Mouse (Mus musculus) hindbrain, postnatal 0 days (tissue): ENCODE results near the gene Nlrp10. TPM values are rescaled to one million over a fixed set of nuclear protein-coding genes. Genes with fewer than 3 reads are reported as not detected.

ENCODE experiments used
- ATAC-seq: fragments of 200-750 bp; cut with Nextera tagmentation; 2 replicates; pipeline ENCODE4 v1.8.0; 2017; ENCODE audit warnings: mild to moderate bottlenecking, moderate TSS enrichment, moderate library complexity
- DNase-seq: peaks from one replicate; pipeline ENCODE4 v3.0.0-alpha.2; 2015; ENCODE audit warnings: low spot score
- H3K27ac ChIP-seq: fragments of 300-500 bp; sonication (generic); 2 replicates; pipeline ENCODE4 v1.5.1; 2014; ENCODE audit warnings: mild to moderate bottlenecking
- H3K27me3 ChIP-seq: fragments of 300-500 bp; sonication (generic); 2 replicates; pipeline ENCODE4 v1.6.1; 2014; ENCODE audit warnings: low read length, mixed read lengths; ENCODE audit not compliant: insufficient read depth
- H3K36me3 ChIP-seq: fragments of 300-500 bp; sonication (generic); 2 replicates; pipeline ENCODE4 v1.6.1; 2014; ENCODE audit warnings: low read length, mixed read lengths; ENCODE audit not compliant: insufficient read depth
- H3K4me1 ChIP-seq: fragments of 300-500 bp; sonication (generic); 2 replicates; pipeline ENCODE4 v1.6.1; 2014; ENCODE audit warnings: antibody characterized with exemption, low read length, mixed read lengths; ENCODE audit not compliant: insufficient read depth
- H3K4me2 ChIP-seq: fragments of 300-500 bp; sonication (generic); 2 replicates; pipeline ENCODE4 v1.6.1; 2014; ENCODE audit warnings: low read depth, mild to moderate bottlenecking, low read length, moderate library complexity, mixed read lengths
- H3K4me3 ChIP-seq: fragments of 300-500 bp; sonication (generic); 2 replicates; pipeline ENCODE4 v1.5.1; 2014; ENCODE audit warnings: low read length
- H3K9ac ChIP-seq: fragments of 300-500 bp; sonication (generic); replicated peaks from 2 replicates; pipeline ENCODE4 v1.6.1; 2014; ENCODE audit warnings: mild to moderate bottlenecking, low read length, moderate library complexity, mixed read lengths
- H3K9me3 ChIP-seq: fragments of 300-500 bp; sonication (generic); 2 replicates; pipeline ENCODE4 v1.6.1; 2016; ENCODE audit warnings: low read length, mixed read lengths
- CTCF ChIP-seq: IDR thresholded peaks from 2 replicates; pipeline ENCODE4 v1.5.1; 2016; ENCODE audit warnings: antibody characterized with exemption, control low read depth, low read depth
- WGBS: fragments of 180-500 bp; shearing (Covaris S2); extraction: QIAGEN DNeasy Blood & Tissue Kit; methylation state at CpG from one replicate; pipeline ENCODE4 v1.1.7; 2014; 5-methylcytosine and 5-hydroxymethylcytosine counted together
- polyA plus RNA-seq: library from polyadenylated mRNA; unstranded; fragments of >200 nt; fragmentation: Nextera tagmentation; extraction: Ambion mirVana; gene quantifications from 2 replicates; pipeline ENCODE4 v1.2.1, GENCODE M21; 2015
- total RNA-seq: library from RNA; depleted of rRNA; stranded (reverse); fragments of >200 nt; gene quantifications from 2 replicates; pipeline ENCODE4 v1.2.3, GENCODE M21; 2014; rRNA removed

Nlrp10 gene
- total RNA-seq, result not detected in 2 replicates
- 0.08 TPM in 1 of 2 replicates, not detected in the other for polyA plus RNA-seq

DNA sequence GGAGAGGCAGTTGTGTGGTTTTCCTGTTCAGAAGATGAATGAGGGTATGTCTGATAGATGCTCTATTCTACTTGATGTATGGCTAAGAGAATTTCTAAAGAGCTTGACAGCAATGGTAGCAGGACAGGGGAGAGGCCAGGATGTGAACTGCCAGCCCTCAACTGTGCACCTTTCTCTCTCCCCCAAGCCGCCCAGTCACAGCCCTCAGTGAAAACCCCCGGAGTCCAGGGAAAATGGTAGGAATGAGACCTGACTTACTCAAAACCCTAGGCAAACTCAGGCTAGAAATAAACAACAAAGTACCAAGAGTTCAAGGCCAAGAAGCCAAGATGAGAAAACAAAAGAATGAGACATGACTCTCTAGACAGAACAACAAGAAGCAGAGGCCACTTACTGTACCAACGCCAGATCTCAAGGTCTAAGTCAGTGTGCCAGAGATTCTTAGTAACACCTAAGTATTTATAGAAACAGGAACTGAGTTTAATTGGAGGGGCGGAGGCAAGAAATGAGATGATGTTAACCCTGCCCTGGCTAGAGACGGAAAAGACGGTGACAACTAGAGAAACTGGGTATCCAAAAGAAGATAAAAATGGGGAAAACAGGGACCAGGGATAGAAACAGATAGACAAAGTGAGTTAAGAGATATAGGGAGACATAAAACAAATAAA, at the start of gene Nlrp10:
Nlrp10 (minus strand) TSS at position 453 of the 668 bp plus-strand sequence.
- Histone ChIP-seq H3K9me3 (no peaks in the 10 kb centered on the region), H3K27ac (no peak within 1 kb of the TSS), H3K4me2 (no peak within 1 kb of the TSS), H3K27me3 (no peaks in the 10 kb centered on the region), H3K36me3 (no peaks in the 10 kb centered on the region), H3K4me1 (no peaks in the 10 kb centered on the region), H3K4me3 (no peak within 1 kb of the TSS), H3K9ac (no peak within 1 kb of the TSS)
- ATAC-seq (no peak), DNase-seq (no peak)
- TF ChIP-seq CTCF, result no peak
- 83% methylated on average over 6 of the region's 6 CpGs for WGBS

DNA sequence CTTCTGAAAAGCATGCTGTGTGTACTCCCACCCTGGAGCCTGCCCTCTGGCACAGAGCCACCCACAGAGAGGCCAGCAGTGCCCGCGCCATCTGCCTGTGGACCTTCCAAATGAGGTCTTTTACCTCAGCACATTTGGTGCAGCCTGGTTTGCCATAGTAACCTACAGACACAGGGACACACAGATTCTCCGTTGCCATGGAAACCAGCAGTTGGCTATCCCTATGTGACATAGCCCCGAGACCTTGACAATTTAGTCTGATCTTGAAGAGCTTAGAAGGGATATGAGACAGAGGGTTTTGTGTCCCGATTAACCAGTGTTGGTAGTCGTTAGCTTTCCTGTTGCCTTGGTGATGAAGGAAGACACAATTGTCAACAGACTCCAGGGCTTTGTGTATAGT, 42.3 kb upstream of the Nlrp10 start:
- H3K36me3 ChIP-seq, result no peaks in the 10 kb centered on the region
- no peak overlapping the region for H3K4me2 ChIP-seq
- peak overlapping the region; percentile 33 for H3K27ac ChIP-seq
- ATAC-seq (peak; percentile 92), DNase-seq (peak; percentile 92)
- H3K27me3 ChIP-seq, result no peaks in the 10 kb centered on the region
- H3K4me3 ChIP-seq, result no peak overlapping the region
- H3K4me1 ChIP-seq, result peaks cover 17% of the 10 kb centered on the region
- TF ChIP-seq CTCF, result no peak; the same call in none of the 2 replicates
- 24% methylated on average over 6 of the region's 6 CpGs for WGBS
- no peaks in the 10 kb centered on the region for H3K9me3 ChIP-seq
- H3K9ac ChIP-seq, result no peak overlapping the region

DNA sequence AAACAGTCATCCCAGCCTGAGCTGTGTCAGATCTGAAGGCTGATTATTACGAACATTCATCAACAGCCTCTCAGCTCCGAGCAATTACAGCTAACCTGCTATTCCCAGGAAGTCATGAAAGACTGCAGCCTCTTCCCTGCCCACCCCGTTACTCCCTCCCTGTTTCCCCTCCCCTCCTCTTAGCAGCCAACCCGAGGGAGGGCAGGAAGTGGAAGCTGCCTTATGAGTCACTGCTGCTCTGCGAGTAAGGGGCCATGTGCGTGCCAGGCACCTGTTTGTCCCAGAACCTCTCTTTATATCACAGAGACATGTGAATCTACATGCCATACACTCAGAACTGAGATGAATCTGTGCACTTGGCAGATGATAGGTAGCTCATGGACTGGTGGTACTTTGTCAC, 38.2 kb upstream of the Nlrp10 start:
- H3K4me2 ChIP-seq, result no peak overlapping the region
- no peak overlapping the region for H3K4me3 ChIP-seq
- no peaks in the 10 kb centered on the region for H3K27me3 ChIP-seq
- ATAC-seq, result no peak
- no peaks in the 10 kb centered on the region for H3K36me3 ChIP-seq
- DNase-seq, result peak; percentile 15
- H3K27ac ChIP-seq, result no peak overlapping the region
- WGBS, result 53% methylated on average over 6 of the region's 6 CpGs
- H3K9me3 ChIP-seq, result no peaks in the 10 kb centered on the region
- H3K4me1 ChIP-seq, result peaks cover 20% of the 10 kb centered on the region
- no peak for TF ChIP-seq CTCF
- H3K9ac ChIP-seq, result no peak overlapping the region

GRCm38 (mm10) chr7:108966742-108967362, 36.9 kb upstream of the Nlrp10 start:
- Histone ChIP-seq H3K9ac (no peak overlapping the region), H3K27me3 (no peaks in the 10 kb centered on the region), H3K4me1 (peaks cover 9% of the 10 kb centered on the region), H3K27ac (no peak overlapping the region), H3K4me2 (peak overlapping the region; percentile 23; the same call in 1 of the 2 replicates), H3K36me3 (no peaks in the 10 kb centered on the region), H3K9me3 (no peaks in the 10 kb centered on the region), H3K4me3 (no peak overlapping the region)
- ATAC-seq (peak; percentile 71), DNase-seq (peak; percentile 83)
- peak; percentile 93 for TF ChIP-seq CTCF
- whole genome bisulfite sequencing, result 26% methylated on average over 7 of the region's 7 CpGs

DNA sequence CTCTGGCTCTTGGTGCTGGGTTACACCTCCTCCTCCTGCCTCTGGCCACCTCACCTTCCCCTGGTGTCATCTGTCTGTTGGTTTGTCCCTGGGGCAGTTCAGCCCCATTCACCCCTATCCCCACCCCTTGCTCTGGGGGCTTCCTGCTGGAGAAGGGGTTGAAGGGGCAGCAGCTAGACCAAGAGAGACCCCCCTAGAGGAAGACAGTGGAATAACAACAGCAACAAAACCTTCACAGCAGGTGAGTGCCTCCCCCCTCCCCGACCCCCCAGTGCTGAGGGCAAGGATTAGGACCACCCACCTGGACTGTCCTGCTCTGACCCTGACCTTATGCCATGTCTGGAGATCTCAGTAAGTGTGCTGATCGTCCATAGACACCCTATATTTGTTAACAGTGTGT, 36.0 kb upstream of the Nlrp10 start:
- no peaks in the 10 kb centered on the region for H3K9me3 ChIP-seq
- peak; percentile 55 for TF ChIP-seq CTCF
- no peak overlapping the region for H3K4me3 ChIP-seq
- DNase-seq (no peak), ATAC-seq (no peak)
- no peaks in the 10 kb centered on the region for H3K36me3 ChIP-seq
- H3K4me1 ChIP-seq, result peaks cover 4% of the 10 kb centered on the region
- no peak overlapping the region for H3K4me2 ChIP-seq
- H3K27me3 ChIP-seq, result no peaks in the 10 kb centered on the region
- no peak overlapping the region for H3K27ac ChIP-seq
- WGBS, result 29% methylated on average over 2 of the region's 2 CpGs
- no peak overlapping the region for H3K9ac ChIP-seq

DNA sequence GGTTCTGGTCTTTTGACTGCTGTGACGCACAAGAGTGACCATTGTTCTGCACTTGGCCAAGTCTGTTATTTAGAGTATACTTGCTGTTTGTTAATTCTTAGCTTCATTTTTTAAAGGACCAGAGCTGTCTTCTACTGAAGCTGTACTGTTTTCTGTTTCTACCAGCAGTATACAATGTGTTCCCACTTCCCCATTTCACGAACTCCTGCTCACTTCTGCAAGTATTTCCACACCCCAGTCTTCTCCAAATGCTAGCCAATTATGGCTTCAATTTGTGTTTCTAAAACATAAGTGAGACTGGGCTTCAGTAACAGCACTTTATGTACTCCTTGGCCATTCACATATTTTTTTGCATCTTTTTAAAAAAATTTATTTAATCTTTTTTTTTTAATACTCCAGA, 27.8 kb upstream of the Nlrp10 start:
- no peaks in the 10 kb centered on the region for H3K9me3 ChIP-seq
- no peaks in the 10 kb centered on the region for H3K27me3 ChIP-seq
- no peak overlapping the region for H3K4me3 ChIP-seq
- H3K4me1 ChIP-seq, result no peaks in the 10 kb centered on the region
- H3K9ac ChIP-seq, result no peak overlapping the region
- no peaks in the 10 kb centered on the region for H3K36me3 ChIP-seq
- no peak overlapping the region for H3K27ac ChIP-seq
- 73% methylated on average over 2 of the region's 2 CpGs for WGBS
- no peak overlapping the region for H3K4me2 ChIP-seq
- ATAC-seq (no peak), DNase-seq (no peak)
- TF ChIP-seq CTCF, result no peak

- TF ChIP-seq CTCF, result peak; percentile 67
- WGBS, result 67% methylated on average over 4 of the region's 4 CpGs
- no peaks in the 10 kb centered on the region for H3K9me3 ChIP-seq
- H3K4me3 ChIP-seq, result no peak overlapping the region
- no peak overlapping the region for H3K27ac ChIP-seq
- no peaks in the 10 kb centered on the region for H3K4me1 ChIP-seq
- H3K4me2 ChIP-seq, result no peak overlapping the region
- no peaks in the 10 kb centered on the region for H3K36me3 ChIP-seq
- DNase-seq (peak; percentile 57), ATAC-seq (no peak)
- 0 out of 2 replicates have a peak, but pooled peaks cover 4% of the 10 kb centered on the region for H3K27me3 ChIP-seq
- H3K9ac ChIP-seq, result no peak overlapping the region
Measured at GRCm38 (mm10) chr7:108954185-108954584, 24.2 kb upstream of the Nlrp10 start.
